13 mouse cellular contexts compared by ENCODE assay signal in the genomic region with DNA sequence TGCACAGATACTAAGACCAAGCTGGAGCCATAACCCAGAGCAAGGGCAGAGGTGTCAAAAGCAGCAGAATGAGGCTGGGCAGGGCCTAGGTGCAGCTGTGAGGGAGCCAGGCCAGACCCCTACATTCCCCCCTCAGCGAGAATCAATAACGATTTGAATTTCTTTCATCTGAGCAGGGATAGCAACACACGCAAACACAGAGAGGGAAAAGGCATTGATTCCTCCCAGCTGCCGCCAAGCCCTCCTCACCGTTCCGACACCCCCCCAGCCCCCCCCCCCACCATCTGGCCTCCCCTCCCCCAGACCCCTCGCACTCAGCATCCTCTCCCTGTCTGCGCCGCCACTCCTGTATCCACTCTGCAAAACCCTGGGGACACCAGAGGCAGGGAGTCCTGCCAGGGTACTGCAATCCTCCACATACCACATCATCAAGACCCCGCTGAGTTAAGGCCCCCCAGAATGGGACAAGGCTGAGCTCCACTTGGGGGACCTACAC.
DNase-seq lines count a peak whose midpoint lies in the region; ATAC-seq lines count a peak whose summit lies in the region.
"Had no signal": no experiment of that assay in that cellular context is flagged by ENCODE, and none has a peak within 500 bp of the region (broad histone marks: within the 10 kb centered on the region; RNA-seq: fewer than 3 reads in every experiment).

No protein-coding gene starts in this region.

- H3K27ac ChIP-seq in forebrain, embryonic 10.5 days = peak overlapping the region; percentile 65
- H3K27ac ChIP-seq in hindbrain, embryonic 14.5 days = no peak overlapping the region
- H3K27ac ChIP-seq in midbrain, embryonic 15.5 days = no peak overlapping the region
- H3K27ac ChIP-seq: kidney, postnatal 0 days; liver, embryonic 13.5 days; macrophage had no signal

- H3K4me1 ChIP-seq in forebrain, embryonic 10.5 days = peaks cover 37% of the 10 kb centered on the region
- peaks cover 15% of the 10 kb centered on the region for H3K4me1 ChIP-seq in hindbrain, embryonic 14.5 days (replicated peaks; ENCODE audit: control insufficient read depth, insufficient read depth, low read length)
- H3K4me1 ChIP-seq in midbrain, embryonic 15.5 days = peaks cover 33% of the 10 kb centered on the region

- peak; percentile 65 for DNase-seq in R1 (ENCODE audit: low read depth, low spot score)
- peak; percentile 37 for DNase-seq in forebrain, embryonic 10.5 days (ENCODE audit: extremely low spot score, low spot score)
- no peak for DNase-seq in hindbrain, embryonic 14.5 days (ENCODE audit: low spot score)
- no peak for DNase-seq in left cerebral cortex, postnatal 36 days (ENCODE audit: low spot score in 2 of 2)
- no peak for DNase-seq in retina, postnatal 1 day
- DNase-seq: layer of hippocampus, postnatal 36 days; liver, embryonic 13.5 days; thymus, postnatal 36 days had no signal

- 1% methylated on average over 10 of the region's 10 CpGs for WGBS in forebrain, embryonic 10.5 days
- WGBS in hindbrain, embryonic 14.5 days = 2% methylated on average over 8 of the region's 10 CpGs
- WGBS in midbrain, embryonic 15.5 days = 2% methylated on average over 8 of the region's 10 CpGs

- ATAC-seq in hindbrain, embryonic 14.5 days (ENCODE audit: low FRiP score) = 0 out of 2 replicates have a peak, but pooled peaks have one; percentile 46
- ATAC-seq in midbrain, embryonic 15.5 days (replicated peaks) = peak; percentile 66
- ATAC-seq in CD4-positive, CD25-positive, alpha-beta regulatory T cell, adult 4 months = no peak
- ATAC-seq in granulocyte monocyte progenitor cell, adult 5-6 weeks (replicated peaks; ENCODE audit: poor library complexity, severe bottlenecking) = no peak

- H3K4me3 ChIP-seq in forebrain, embryonic 10.5 days = peak overlapping the region; percentile 6; the same call in 1 of the 2 replicates
- H3K4me3 ChIP-seq in hindbrain, embryonic 14.5 days (replicated peaks; ENCODE audit: low read length) = no peak overlapping the region
- H3K4me3 ChIP-seq in midbrain, embryonic 15.5 days = no peak overlapping the region
- H3K4me3 ChIP-seq: liver, embryonic 13.5 days had no signal

- peak overlapping the region; percentile 24; the same call in 1 of the 2 replicates for H3K4me2 ChIP-seq in hindbrain, embryonic 14.5 days (replicated peaks)
- peak overlapping the region; percentile 19 for H3K4me2 ChIP-seq in midbrain, embryonic 15.5 days
- H3K4me2 ChIP-seq: liver, embryonic 13.5 days had no signal

- H3K9me3 ChIP-seq in forebrain, embryonic 10.5 days = no peaks in the 10 kb centered on the region
- H3K9me3 ChIP-seq in hindbrain, embryonic 14.5 days (ENCODE audit: control insufficient read depth, low read length) = no peaks in the 10 kb centered on the region
- H3K9me3 ChIP-seq in midbrain, embryonic 15.5 days = no peaks in the 10 kb centered on the region
- H3K9me3 ChIP-seq: liver, embryonic 13.5 days had no signal

- intact Hi-C loops in left cerebral cortex, postnatal 36 days (cut with DNase I) = no loop called here

- H3K27me3 ChIP-seq in forebrain, embryonic 10.5 days (ENCODE audit: poor library complexity, severe bottlenecking) = peaks cover 81% of the 10 kb centered on the region
- peaks cover 61% of the 10 kb centered on the region for H3K27me3 ChIP-seq in hindbrain, embryonic 14.5 days (ENCODE audit: control insufficient read depth, insufficient read depth, low read length)
- 0 out of 2 replicates have a peak, but pooled peaks cover 3% of the 10 kb centered on the region for H3K27me3 ChIP-seq in midbrain, embryonic 15.5 days (replicated peaks)

- no peaks in the 10 kb centered on the region for H3K36me3 ChIP-seq in forebrain, embryonic 10.5 days (replicated peaks)
- no peaks in the 10 kb centered on the region for H3K36me3 ChIP-seq in hindbrain, embryonic 14.5 days (replicated peaks; ENCODE audit: control insufficient read depth, insufficient read depth)
- H3K36me3 ChIP-seq in midbrain, embryonic 15.5 days (replicated peaks) = no peaks in the 10 kb centered on the region
- H3K36me3 ChIP-seq: liver, embryonic 13.5 days had no signal

- H3K9ac ChIP-seq in hindbrain, embryonic 14.5 days = no peak overlapping the region
- H3K9ac ChIP-seq in midbrain, embryonic 15.5 days = no peak overlapping the region
- H3K9ac ChIP-seq: liver, embryonic 13.5 days had no signal

Comparison
In these comparisons a context has a peak if more than half of its experiments do, and no peak if none do; other contexts are left out.
1. DNase-seq: peak in R1 (single experiment) and forebrain, embryonic 10.5 days (single experiment); none in hindbrain, embryonic 14.5 days (single experiment), left cerebral cortex, postnatal 36 days (0 of 2) and retina, postnatal 1 day (single experiment).
2. ATAC-seq: peak in hindbrain, embryonic 14.5 days (single experiment) and midbrain, embryonic 15.5 days (single experiment); none in CD4-positive, CD25-positive, alpha-beta regulatory T cell, adult 4 months (single experiment) and granulocyte monocyte progenitor cell, adult 5-6 weeks (single experiment).